Mouse (Mus musculus) spleen, adult 12 weeks (tissue): ENCODE results near the gene Trappc12.

Experiments used
- DNase-seq: peaks from one replicate; pipeline ENCODE4 v3.0.0; 2022; ENCODE audit warnings: low spot score

Gene Trappc12

GRCm38 (mm10) chr12:28688996-28689395 is 61.3 kb downstream of the Trappc12 start:
- DNase-seq: no peak

GRCm38 (mm10) chr12:28686199-28686879 is 63.9 kb downstream of the Trappc12 start:
- no peak for DNase-seq

DNA sequence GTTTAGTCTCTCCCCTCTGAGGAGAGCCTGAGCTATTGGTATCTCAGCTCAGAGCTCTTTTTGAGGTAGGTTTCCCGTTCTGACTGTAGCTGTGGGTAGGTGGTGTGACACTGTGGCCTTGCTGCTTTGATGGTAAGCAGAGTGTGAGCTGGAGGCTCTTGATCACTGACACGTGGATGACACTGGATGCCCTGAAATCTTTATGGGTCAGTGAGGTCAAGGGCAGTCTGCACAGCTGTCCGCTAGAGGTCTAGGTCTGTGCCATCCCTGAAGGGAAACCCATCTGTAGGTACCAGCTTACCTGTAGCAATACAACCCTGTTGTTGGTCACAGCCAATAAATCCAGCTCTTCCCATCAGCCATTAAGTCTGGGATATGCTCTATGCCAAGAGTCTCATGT is 64.5 kb downstream of the Trappc12 start:
- DNase-seq: no peak

DNA sequence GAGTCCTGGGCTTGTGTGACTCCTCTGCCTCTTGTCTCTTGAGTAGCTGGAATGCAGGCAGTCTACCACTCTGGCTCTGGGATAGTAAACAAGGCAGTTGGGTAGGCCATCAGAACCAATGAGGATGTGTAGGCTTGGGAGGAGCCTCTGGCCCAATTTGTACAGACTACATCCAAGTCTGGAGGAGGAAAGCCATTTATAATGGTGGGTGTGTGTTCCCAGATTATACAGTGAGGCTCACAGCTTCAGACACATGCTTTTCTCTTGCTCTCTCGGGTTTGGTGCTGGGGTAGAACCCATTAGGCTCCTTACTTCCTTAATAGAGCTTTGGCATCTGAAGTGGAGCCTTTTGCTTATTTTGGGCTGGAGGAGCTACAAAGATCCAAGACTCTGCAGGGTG is 65.6 kb downstream of the Trappc12 start:
- no peak for DNase-seq

GRCm38 (mm10) chr12:28675925-28676209 is 74.4 kb downstream of the Trappc12 start:
- no peak for DNase-seq

GRCm38 (mm10) chr12:28675121-28675924 is 74.9 kb downstream of the Trappc12 start, which contains the start of gene Adi1:
Adi1 (plus strand) TSS chr12:28675231.
- DNase-seq: peak; percentile 59

DNA sequence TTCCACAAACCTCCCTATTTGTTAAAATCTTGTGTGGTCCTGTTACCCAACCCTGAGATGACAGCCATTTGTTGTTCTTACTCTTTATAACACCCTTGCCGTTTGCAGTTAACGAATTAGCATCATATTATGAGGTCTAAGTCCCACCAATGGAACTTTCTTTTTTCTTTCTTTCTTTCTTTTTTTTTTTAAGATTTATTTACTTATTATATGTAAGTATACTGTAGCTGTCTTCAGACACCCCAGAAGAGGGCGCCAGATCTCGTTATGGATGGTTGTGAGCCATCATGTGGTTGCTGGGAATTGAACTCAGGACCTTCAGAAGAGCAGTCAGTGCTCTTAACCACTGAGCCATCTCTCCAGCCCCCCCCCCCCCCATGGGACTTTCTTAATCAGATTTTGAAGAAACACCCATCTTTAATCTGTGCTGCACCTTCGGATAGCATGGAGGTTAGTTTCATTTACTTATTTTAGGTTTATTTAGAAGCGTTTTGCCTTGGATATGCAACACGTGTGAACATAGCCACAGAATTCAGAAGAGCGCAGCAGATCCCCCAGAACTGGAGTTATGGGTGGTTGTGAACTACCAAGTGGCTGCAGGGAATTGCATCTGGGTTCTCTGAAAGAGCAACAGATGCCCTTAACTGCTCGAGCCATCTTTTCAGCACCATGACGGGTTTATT is 76.1 kb downstream of the Trappc12 start:
- no peak for DNase-seq

- DNase-seq: no peak
Measured at GRCm38 (mm10) chr12:28667287-28667686, 83.0 kb downstream of the Trappc12 start.

GRCm38 (mm10) chr12:28666734-28667133 is 83.5 kb downstream of the Trappc12 start:
- DNase-seq: no peak

- DNase-seq: no peak
Measured at GRCm38 (mm10) chr12:28662628-28663027, 87.6 kb downstream of the Trappc12 start.

DNA sequence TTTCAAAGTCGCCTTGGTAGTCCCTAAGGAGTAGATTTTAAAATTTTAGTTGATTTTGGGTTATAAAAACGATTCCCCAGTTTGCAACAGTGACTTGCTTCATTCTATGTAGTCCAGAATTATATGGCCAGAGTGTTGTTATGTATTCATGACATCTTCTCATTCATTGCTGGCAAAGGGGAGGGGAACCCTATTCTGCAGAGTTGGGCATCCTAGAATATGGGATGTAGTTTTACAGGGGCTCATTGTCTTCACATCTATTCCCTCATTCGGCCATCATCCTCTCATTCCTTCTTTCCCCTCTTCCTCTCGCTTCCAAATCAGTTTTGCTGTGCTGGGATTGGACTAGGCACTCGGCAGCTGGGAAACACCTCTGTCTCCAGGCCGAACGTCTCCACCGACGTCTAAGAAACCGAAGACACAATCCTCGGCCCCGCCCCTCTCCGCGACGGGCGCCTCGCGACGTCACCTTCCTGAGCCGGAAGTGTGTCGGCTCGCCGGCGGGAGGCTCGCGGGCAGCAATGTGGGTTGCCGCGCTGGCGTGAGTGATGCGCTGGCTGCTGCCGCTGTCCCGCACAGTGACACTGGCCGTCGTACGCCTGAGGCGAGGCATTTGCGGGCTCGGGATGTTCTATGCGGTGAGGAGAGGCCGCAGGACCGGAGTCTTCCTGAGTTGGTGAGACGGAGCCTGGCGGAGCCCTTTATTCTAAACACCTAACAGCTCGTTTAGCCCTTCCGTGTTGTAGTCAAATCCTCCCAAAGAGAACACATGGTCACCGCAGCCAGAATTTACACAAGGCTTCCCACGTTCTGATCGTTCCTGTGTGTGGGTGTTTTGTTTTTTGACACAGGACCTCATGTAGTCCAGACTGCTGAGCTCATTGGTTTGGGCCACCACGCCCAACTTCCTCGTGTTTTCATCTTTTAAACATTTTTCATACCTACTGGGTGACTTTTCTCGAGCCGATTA is 100.8 kb downstream of the Trappc12 start, which contains the start of gene Rnaseh1:
Rnaseh1 (plus strand) TSS at position 462 of the 970 bp plus-strand sequence.
- DNase-seq: peak; percentile 87
